ENCODE assay signal across 8 mouse cellular contexts in genomic region chr10:3367440-3367839, GRCm38 (mm10). TPM values are rescaled to one million over a fixed set of nuclear protein-coding genes. Genes with fewer than 3 reads are reported as not detected.
DNase-seq lines count a peak whose midpoint lies in the region; ATAC-seq and TF ChIP-seq lines count a peak whose summit lies in the region.

No protein-coding gene starts in this region.

- WGBS in kidney, embryonic 16.5 days: 30% methylated on average over 11 of the region's 11 CpGs
- WGBS in kidney, adult 2 months: 30% methylated on average over 11 of the region's 11 CpGs
- WGBS in embryonic facial prominence, embryonic 12.5 days: 26% methylated on average over 11 of the region's 11 CpGs
- WGBS in hindbrain, embryonic 12.5 days: 28% methylated on average over 11 of the region's 11 CpGs
- 31% methylated on average over 11 of the region's 11 CpGs for WGBS in midbrain, embryonic 10.5 days
- 34% methylated on average over 11 of the region's 11 CpGs for WGBS in thymus, adult 2 months

- H3K36me3 ChIP-seq in kidney, embryonic 16.5 days (ENCODE audit: insufficient read depth, low read length): no peaks in the 10 kb centered on the region
- no peaks in the 10 kb centered on the region for H3K36me3 ChIP-seq in kidney, adult 2 months (ENCODE audit: control insufficient read depth, insufficient read depth, low read length)
- no peaks in the 10 kb centered on the region for H3K36me3 ChIP-seq in embryonic facial prominence, embryonic 12.5 days
- no peaks in the 10 kb centered on the region for H3K36me3 ChIP-seq in hindbrain, embryonic 12.5 days
- H3K36me3 ChIP-seq in midbrain, embryonic 10.5 days: no peaks in the 10 kb centered on the region
- no peaks in the 10 kb centered on the region for H3K36me3 ChIP-seq in thymus, adult 2 months (ENCODE audit: control insufficient read depth, insufficient read depth, low read length)

- peaks cover 19% of the 10 kb centered on the region for H3K27me3 ChIP-seq in kidney, embryonic 16.5 days (ENCODE audit: insufficient read depth, low read length)
- no peaks in the 10 kb centered on the region for H3K27me3 ChIP-seq in kidney, adult 2 months (replicated peaks; ENCODE audit: control insufficient read depth, insufficient read depth, low read length)
- H3K27me3 ChIP-seq in embryonic facial prominence, embryonic 12.5 days: peaks cover 26% of the 10 kb centered on the region
- peaks cover 6% of the 10 kb centered on the region; the same call in 1 of the 2 replicates for H3K27me3 ChIP-seq in hindbrain, embryonic 12.5 days
- H3K27me3 ChIP-seq in midbrain, embryonic 10.5 days (ENCODE audit: low read depth, poor library complexity, severe bottlenecking): peaks cover 48% of the 10 kb centered on the region
- H3K27me3 ChIP-seq in thymus, adult 2 months (ENCODE audit: control insufficient read depth, insufficient read depth, low read length): no peaks in the 10 kb centered on the region; the same call in 1 of the 2 replicates

- no peak overlapping the region for H3K27ac ChIP-seq in kidney, embryonic 16.5 days (ENCODE audit: low read length)
- no peak overlapping the region for H3K27ac ChIP-seq in kidney, adult 2 months (ENCODE audit: insufficient read depth, low read depth, low read length)
- H3K27ac ChIP-seq in embryonic facial prominence, embryonic 12.5 days: no peak overlapping the region
- no peak overlapping the region for H3K27ac ChIP-seq in hindbrain, embryonic 12.5 days
- H3K27ac ChIP-seq in midbrain, embryonic 10.5 days (replicated peaks): no peak overlapping the region
- H3K27ac ChIP-seq in thymus, adult 2 months (ENCODE audit: control insufficient read depth, insufficient read depth, low read length): no peak overlapping the region

- H3K4me1 ChIP-seq in kidney, embryonic 16.5 days (ENCODE audit: insufficient read depth, low read length): peaks cover 7% of the 10 kb centered on the region
- H3K4me1 ChIP-seq in kidney, adult 2 months (ENCODE audit: control insufficient read depth, insufficient read depth, low read length): no peaks in the 10 kb centered on the region
- H3K4me1 ChIP-seq in embryonic facial prominence, embryonic 12.5 days: peaks cover 4% of the 10 kb centered on the region; the same call in 1 of the 2 replicates
- H3K4me1 ChIP-seq in hindbrain, embryonic 12.5 days: peaks cover 14% of the 10 kb centered on the region; the same call in 1 of the 2 replicates
- H3K4me1 ChIP-seq in midbrain, embryonic 10.5 days: peaks cover 19% of the 10 kb centered on the region
- H3K4me1 ChIP-seq in thymus, adult 2 months (replicated peaks; ENCODE audit: control insufficient read depth, insufficient read depth, low read length): no peaks in the 10 kb centered on the region

- H3K9ac ChIP-seq in kidney, embryonic 16.5 days (replicated peaks; ENCODE audit: low read length): peak overlapping the region; percentile 58; the same call in 1 of the 2 replicates
- H3K9ac ChIP-seq in embryonic facial prominence, embryonic 12.5 days: no peak overlapping the region
- H3K9ac ChIP-seq in hindbrain, embryonic 12.5 days: peak overlapping the region; percentile 79; the same call in 1 of the 2 replicates

- no peak for TF ChIP-seq POLR2A in kidney, adult 2 months (IDR thresholded peaks at IDR 0.05; ENCODE audit: low read depth, low read length)
- no peak for TF ChIP-seq POLR2A in thymus, adult 2 months (IDR thresholded peaks at IDR 0.05; ENCODE audit: control insufficient read depth, extremely low read depth, insufficient read depth, low read length, poor library complexity)

- ATAC-seq in kidney, embryonic 16.5 days (ENCODE audit: low FRiP score, low TSS enrichment): no peak
- no peak for ATAC-seq in embryonic facial prominence, embryonic 12.5 days (ENCODE audit: insufficient number of reproducible peaks, insufficient read depth, low FRiP score, low TSS enrichment)
- ATAC-seq in hindbrain, embryonic 12.5 days (ENCODE audit: low FRiP score): no peak

- peak overlapping the region; percentile 94 for H3K4me2 ChIP-seq in kidney, embryonic 16.5 days (replicated peaks; ENCODE audit: low read depth, low read length)
- H3K4me2 ChIP-seq in embryonic facial prominence, embryonic 12.5 days (replicated peaks): peak overlapping the region; percentile 99
- H3K4me2 ChIP-seq in hindbrain, embryonic 12.5 days (replicated peaks): peak overlapping the region; percentile 68

- no peaks in the 10 kb centered on the region for H3K9me3 ChIP-seq in kidney, embryonic 16.5 days (ENCODE audit: low read length)
- H3K9me3 ChIP-seq in embryonic facial prominence, embryonic 12.5 days: no peaks in the 10 kb centered on the region
- no peaks in the 10 kb centered on the region for H3K9me3 ChIP-seq in hindbrain, embryonic 12.5 days (replicated peaks)
- no peaks in the 10 kb centered on the region for H3K9me3 ChIP-seq in midbrain, embryonic 10.5 days (replicated peaks)

- no peak for TF ChIP-seq CTCF in kidney, adult 2 months (conservative IDR thresholded peaks at IDR 0.05; ENCODE audit: insufficient read depth, insufficient read length, low read depth, low read length)
- no peak for TF ChIP-seq CTCF in thymus, adult 2 months (IDR thresholded peaks at IDR 0.05; ENCODE audit: borderline replicate concordance, control insufficient read depth, extremely low read depth, insufficient read depth, low read length, poor library complexity)

- peak overlapping the region; percentile 65 for H3K4me3 ChIP-seq in kidney, embryonic 16.5 days (ENCODE audit: low read length)
- no peak overlapping the region for H3K4me3 ChIP-seq in kidney, adult 2 months (ENCODE audit: insufficient read depth, low read depth, low read length)
- peak overlapping the region; percentile 58 for H3K4me3 ChIP-seq in embryonic facial prominence, embryonic 12.5 days
- H3K4me3 ChIP-seq in hindbrain, embryonic 12.5 days: peak overlapping the region; percentile 62
- peak overlapping the region; percentile 61 for H3K4me3 ChIP-seq in midbrain, embryonic 10.5 days
- H3K4me3 ChIP-seq in thymus, adult 2 months (ENCODE audit: control insufficient read depth, insufficient read depth, low read length): no peak overlapping the region

- DNase-seq in kidney, adult 2 months: no peak
- DNase-seq in midbrain, embryonic 10.5 days (ENCODE audit: low spot score): no peak
- DNase-seq in spleen, postnatal 36 days (ENCODE audit: low spot score in 2 of 2): no peak
- no peak for DNase-seq in thymus, postnatal 25 days
- no peak for DNase-seq in thymus, adult 2 months

RNA-seq across cellular contexts. Expression of gene Ppp1r14c, which starts 1.6 kb away (rescaled TPM):
- polyA plus RNA-seq in kidney, embryonic 16.5 days (2015; fragmentation: Nextera tagmentation; extraction: Ambion mirVana): 6.2 and 8.0 TPM in 2 replicates
- 0.10 and 0.38 TPM in 2 replicates for polyA plus RNA-seq in kidney, adult 2 months (2012; rRNA removed)
- polyA plus RNA-seq in embryonic facial prominence, embryonic 12.5 days (2016; fragmentation: Nextera tagmentation; extraction: Ambion mirVana): 5.1 and 5.5 TPM in 2 replicates
- polyA plus RNA-seq in hindbrain, embryonic 12.5 days (2016; fragmentation: Nextera tagmentation; extraction: Ambion mirVana): 20.0 and 21.4 TPM in 2 replicates
- polyA plus RNA-seq in midbrain, embryonic 10.5 days (2016; fragmentation: Nextera tagmentation; extraction: Ambion mirVana): 2.5 and 3.8 TPM in 2 replicates
- polyA plus RNA-seq in thymus, adult 2 months (2012; rRNA removed): 0.36 and 2.3 TPM in 2 replicates

Comparison
In these comparisons a context has a peak if more than half of its experiments do, and no peak if none do; other contexts are left out.
1. H3K4me3 ChIP-seq: peak in kidney, embryonic 16.5 days (single experiment), embryonic facial prominence, embryonic 12.5 days (single experiment), hindbrain, embryonic 12.5 days (single experiment) and midbrain, embryonic 10.5 days (single experiment); none in kidney, adult 2 months (single experiment) and thymus, adult 2 months (single experiment).
2. Peak in every context shown above with its lines, with median percentiles within 50 percentile points of each other: H3K4me2 ChIP-seq.